Mouse (Mus musculus): ENCODE data around the gene Rgs14. TPM values are rescaled to one million over a fixed set of nuclear protein-coding genes. Genes with fewer than 3 reads are reported as not detected.

Gene Rgs14
- polyA plus RNA-seq, 1 experiment from 2014 or later: 1.4 TPM

DNA sequence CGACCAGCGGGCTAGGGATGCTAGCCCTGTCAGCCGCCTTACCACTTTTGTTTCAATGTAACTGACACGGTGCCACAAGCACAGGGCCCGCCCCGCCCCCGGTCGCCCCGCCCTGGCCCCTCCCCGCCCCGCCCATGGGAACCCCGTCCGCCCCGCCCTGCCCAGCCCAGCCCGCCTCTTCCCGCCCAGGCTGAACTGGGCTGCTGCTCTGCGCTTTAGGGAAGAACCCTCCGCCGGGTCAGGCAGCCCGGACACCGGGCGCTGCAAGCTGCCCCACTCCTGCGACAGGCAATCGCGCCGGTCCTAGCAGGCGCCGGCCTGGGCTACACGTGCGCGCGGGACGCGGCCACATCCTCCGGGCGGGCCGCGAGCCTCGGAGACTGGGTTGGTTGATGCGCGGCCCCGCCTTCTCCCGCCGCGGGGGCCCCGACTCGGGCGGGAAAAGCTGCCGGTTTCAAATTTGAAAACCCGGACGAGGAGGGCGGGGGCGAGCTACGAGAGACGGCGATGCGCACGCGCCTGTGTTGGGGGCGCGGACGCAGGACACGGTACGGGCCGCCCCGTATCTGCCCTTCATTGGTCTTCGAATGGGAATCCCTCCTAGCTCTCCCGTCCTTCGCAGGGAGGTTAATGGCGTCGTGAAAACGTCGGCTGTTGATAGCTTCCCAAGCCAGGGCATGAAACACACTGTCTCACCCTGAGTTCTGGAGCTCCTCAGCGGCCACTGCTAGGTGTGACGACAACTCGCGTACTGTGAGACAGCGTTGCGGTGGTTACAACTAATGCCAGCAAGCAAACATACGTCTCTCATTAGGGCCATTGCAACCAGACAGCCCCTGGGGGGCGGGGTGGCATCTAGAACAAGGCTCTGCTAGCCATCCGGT lies 39.6 kb upstream of the Rgs14 start, which contains the start of gene Mxd3:
Gene Mxd3 (minus strand): TSS at position 141 of the 884 bp plus-strand sequence.
- Histone ChIP-seq H3K9me3 (no peaks in the 10 kb centered on the region), H3K27ac (peak within 1 kb of the TSS; percentile 92), H3K36me3 (peaks cover 17% of the 10 kb centered on the region), H3K4me3 (peak within 1 kb of the TSS; percentile 86), H3K4me2 (peak within 1 kb of the TSS; percentile 93), H3K27me3 (no peaks in the 10 kb centered on the region), H3K9ac (peak within 1 kb of the TSS; percentile 62), H3K4me1 (peaks cover 41% of the 10 kb centered on the region)
- WGBS: under 1% methylated on average over 79 of the region's 82 CpGs
- peak; percentile 86 for ATAC-seq (ENCODE audit: insufficient number of reproducible peaks, low FRiP score, low TSS enrichment, low read depth)

DNA sequence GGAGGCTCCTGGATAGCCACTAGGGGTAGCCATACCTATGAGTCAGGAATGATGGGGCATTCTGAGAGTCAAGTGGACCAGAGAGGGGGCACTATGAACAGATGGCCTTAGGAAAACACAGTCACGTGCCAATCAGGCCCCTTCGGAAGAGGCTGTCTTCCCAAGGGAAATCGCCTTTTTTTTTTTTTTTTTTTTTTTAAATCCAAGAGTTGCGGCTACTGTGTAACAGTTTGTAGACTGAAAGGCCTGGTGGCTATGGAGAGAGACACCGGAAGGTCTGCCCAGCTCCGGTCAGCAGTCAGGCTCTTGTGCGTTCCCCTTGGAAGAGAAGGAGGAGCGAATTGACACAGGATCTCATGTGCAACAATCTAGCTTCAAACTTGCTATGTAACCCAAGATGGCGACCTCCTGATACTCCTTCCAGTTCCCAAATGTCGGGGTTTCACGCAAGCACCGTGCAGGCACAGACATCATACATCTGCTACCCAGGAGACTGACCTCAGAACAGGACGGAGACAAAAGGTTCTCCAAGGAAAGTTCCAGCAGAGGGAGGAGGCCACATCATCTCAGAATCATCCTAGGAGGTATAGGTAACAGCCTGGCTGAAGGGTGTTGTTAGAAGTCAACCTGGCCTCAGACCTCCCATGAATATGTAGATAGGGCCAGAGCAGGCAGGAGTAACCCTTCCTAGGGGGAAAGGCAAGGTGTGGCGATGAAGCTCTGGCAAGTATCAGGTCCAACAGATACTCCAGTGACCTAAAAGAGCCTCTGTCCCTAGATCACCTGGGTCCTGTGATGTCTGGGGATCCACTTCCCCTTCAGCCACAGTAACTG lies 38.7 kb upstream of the Rgs14 start:
- Histone ChIP-seq H3K9ac (0 out of 2 replicates have a peak overlapping the region, but pooled peaks have one; percentile 62), H3K4me1 (peaks cover 39% of the 10 kb centered on the region), H3K9me3 (no peaks in the 10 kb centered on the region), H3K27ac (peak overlapping the region; percentile 92), H3K4me2 (peak overlapping the region; percentile 93), H3K36me3 (peaks cover 9% of the 10 kb centered on the region), H3K4me3 (peak overlapping the region; percentile 86), H3K27me3 (no peaks in the 10 kb centered on the region)
- 43% methylated on average over 14 of the region's 14 CpGs for WGBS
- no peak for ATAC-seq (ENCODE audit: insufficient number of reproducible peaks, low FRiP score, low TSS enrichment, low read depth)

DNA sequence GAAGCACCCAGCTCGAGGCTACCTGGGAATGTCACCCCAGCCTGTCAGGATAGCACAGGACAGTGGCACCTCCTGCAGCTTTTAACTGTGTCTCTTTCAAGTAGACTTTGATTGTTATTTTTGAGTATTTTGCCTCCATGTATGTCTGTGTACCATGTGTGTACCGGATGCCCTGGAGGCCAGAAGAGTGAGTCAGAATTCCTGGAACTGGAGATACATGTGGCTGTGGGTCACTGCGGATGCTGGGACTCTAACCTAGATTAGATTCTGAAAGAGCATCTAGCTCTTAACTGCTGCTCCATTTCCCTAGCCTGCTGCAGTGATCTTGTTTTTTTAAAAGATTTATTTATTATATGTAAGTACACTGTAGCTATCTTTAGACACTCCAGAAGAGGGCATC lies 37.2 kb upstream of the Rgs14 start:
- H3K4me3 ChIP-seq: no peak overlapping the region
- no peak overlapping the region for H3K4me2 ChIP-seq
- ATAC-seq (ENCODE audit: insufficient number of reproducible peaks, low FRiP score, low TSS enrichment, low read depth): no peak
- H3K4me1 ChIP-seq: peaks cover 31% of the 10 kb centered on the region
- H3K9ac ChIP-seq: no peak overlapping the region
- no peaks in the 10 kb centered on the region for H3K9me3 ChIP-seq
- peaks cover 3% of the 10 kb centered on the region; the same call in 1 of the 2 replicates for H3K36me3 ChIP-seq
- no peak overlapping the region for H3K27ac ChIP-seq
- WGBS: 80% methylated on average over 3 of the region's 3 CpGs
- H3K27me3 ChIP-seq: no peaks in the 10 kb centered on the region

DNA sequence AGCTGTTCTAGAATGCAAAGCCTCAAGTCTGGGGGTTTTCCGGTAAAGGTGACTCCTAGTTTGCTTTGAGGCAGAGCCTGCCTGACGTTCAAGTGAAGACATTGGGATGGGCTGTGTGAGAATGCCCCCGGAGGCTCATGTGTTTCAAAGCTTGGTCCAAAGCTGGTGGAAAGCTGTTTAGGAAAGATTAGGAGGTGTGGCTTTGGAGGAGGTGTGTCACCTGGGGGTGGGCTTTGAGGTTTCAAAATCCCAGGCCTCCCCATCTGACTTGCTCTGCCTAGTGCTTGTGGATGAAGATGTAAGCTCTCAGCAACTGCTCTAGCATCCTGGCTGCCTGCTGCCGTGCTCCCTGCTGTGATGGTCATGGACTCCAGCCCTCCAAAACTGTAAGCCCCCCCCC lies 33.8 kb upstream of the Rgs14 start:
- no peak overlapping the region for H3K4me2 ChIP-seq
- no peak overlapping the region for H3K9ac ChIP-seq
- H3K9me3 ChIP-seq: no peaks in the 10 kb centered on the region
- WGBS: 81% methylated on average over 4 of the region's 4 CpGs
- 0 out of 2 replicates have a peak, but pooled peaks cover 5% of the 10 kb centered on the region for H3K4me1 ChIP-seq
- H3K27me3 ChIP-seq: no peaks in the 10 kb centered on the region
- H3K36me3 ChIP-seq: no peaks in the 10 kb centered on the region
- no peak for ATAC-seq (ENCODE audit: insufficient number of reproducible peaks, low FRiP score, low TSS enrichment, low read depth)
- H3K27ac ChIP-seq: no peak overlapping the region
- no peak overlapping the region for H3K4me3 ChIP-seq

DNA sequence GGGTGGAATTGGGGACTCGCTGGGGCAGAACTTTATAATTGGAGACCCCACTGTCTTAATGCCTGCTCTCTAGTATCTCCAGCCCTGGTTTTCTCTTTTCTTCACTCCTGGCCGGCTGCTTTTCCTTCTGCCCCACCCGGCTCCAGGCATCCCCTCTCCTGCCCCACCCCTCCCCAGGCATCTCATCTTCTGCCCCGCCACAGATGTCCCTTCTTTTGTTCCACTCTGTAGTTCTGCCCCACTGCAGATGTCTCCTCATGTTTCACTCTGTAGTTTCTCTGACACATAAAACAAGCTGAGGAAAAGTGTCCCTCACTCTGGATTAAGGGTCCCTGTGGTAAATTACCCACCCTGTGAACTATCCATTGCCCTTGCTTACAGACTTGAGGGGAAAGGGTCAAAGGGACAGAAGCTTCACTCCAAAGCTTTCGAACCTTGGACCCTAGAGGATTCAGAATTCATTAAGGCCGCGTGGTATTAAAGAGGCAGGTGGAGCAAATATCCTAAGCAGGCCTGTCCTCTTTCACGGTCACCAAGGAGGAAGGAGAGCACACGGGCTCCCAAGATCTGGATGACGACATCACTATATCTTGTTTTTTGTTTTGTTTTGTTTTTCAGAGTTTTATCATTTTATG lies 32.1 kb upstream of the Rgs14 start:
- no peak overlapping the region for H3K27ac ChIP-seq
- 66% methylated on average over 10 of the region's 10 CpGs for WGBS
- no peak overlapping the region for H3K4me2 ChIP-seq
- no peak overlapping the region for H3K4me3 ChIP-seq
- H3K36me3 ChIP-seq: no peaks in the 10 kb centered on the region
- H3K27me3 ChIP-seq: no peaks in the 10 kb centered on the region
- H3K9ac ChIP-seq: no peak overlapping the region
- H3K9me3 ChIP-seq: no peaks in the 10 kb centered on the region
- no peak for ATAC-seq (ENCODE audit: insufficient number of reproducible peaks, low FRiP score, low TSS enrichment, low read depth)
- H3K4me1 ChIP-seq: 0 out of 2 replicates have a peak, but pooled peaks cover 2% of the 10 kb centered on the region

DNA sequence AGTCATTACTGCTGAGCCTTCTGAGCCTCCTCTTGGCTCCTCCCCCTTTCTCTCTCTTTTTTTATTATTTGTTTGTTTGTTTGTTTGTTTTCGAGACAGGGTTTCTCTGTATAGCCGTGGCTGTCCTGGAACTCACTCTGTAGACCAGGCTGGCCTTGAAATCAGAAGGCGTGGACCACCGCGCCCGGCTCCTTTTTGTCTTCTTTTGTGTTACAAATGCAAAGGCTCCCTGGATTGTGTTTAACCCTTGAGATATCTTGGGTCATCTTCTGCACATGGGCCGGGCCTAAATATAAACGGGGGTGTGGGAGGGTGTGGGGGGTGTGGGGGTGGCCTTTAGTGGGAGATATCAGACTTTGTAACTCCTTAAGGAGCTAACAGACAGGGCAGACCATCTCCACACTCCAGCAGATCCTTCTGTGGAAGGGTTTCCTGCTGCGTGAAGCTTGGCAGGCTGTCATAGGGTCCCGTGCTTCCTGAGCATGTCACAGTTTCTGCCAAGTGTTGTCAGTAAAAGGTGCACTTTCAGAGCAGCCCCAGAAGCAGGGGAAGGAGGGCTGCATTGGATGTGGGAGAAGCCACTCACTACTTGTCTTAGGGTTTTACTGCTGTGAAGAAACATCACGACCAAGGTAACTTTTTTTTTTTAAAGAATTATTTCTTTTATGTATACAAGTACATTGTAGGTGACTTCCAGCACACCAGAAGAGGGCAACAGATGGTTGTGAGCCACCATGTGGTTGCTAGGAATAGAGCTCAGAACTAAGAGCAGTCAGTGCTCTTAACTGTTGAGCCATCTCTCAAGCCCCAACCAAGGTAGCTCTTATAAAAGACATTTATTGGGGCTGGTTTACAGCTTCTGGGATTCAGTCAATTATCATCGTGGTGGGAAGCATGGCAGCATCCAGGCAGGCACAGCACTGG lies 31.1 kb upstream of the Rgs14 start:
- 67% methylated on average over 12 of the region's 12 CpGs for WGBS
- Histone ChIP-seq H3K27me3 (no peaks in the 10 kb centered on the region), H3K4me3 (no peak overlapping the region), H3K4me1 (0 out of 2 replicates have a peak, but pooled peaks cover 2% of the 10 kb centered on the region), H3K9ac (no peak overlapping the region), H3K36me3 (no peaks in the 10 kb centered on the region), H3K4me2 (no peak overlapping the region), H3K27ac (no peak overlapping the region), H3K9me3 (no peaks in the 10 kb centered on the region)
- no peak for ATAC-seq (ENCODE audit: insufficient number of reproducible peaks, low FRiP score, low TSS enrichment, low read depth)

DNA sequence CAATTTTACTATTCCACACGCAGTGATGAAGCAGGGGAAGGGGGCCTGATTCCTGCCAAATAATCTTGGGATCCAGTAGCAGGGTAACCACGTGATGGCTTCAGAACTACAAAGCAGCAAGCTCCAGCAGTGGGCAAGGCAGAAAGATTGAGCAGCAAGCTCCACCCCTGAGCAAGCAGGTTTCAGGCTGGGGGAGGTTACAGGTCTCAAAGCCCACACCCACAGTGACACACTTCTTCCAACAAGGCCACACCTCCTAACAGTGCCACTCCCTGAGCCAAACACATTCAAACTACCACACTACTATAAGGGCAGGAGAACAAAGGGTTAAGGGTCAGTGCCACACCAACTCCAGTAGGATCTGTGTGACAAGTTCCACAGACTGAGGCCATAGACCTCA lies 30.3 kb upstream of the Rgs14 start:
- H3K27me3 ChIP-seq: no peaks in the 10 kb centered on the region
- no peak overlapping the region for H3K27ac ChIP-seq
- H3K4me3 ChIP-seq: no peak overlapping the region
- no peak for ATAC-seq (ENCODE audit: insufficient number of reproducible peaks, low FRiP score, low TSS enrichment, low read depth)
- no peaks in the 10 kb centered on the region for H3K9me3 ChIP-seq
- no peak overlapping the region for H3K9ac ChIP-seq
- H3K4me1 ChIP-seq: 0 out of 2 replicates have a peak, but pooled peaks cover 2% of the 10 kb centered on the region
- no peak overlapping the region for H3K4me2 ChIP-seq
- H3K36me3 ChIP-seq: peaks cover 6% of the 10 kb centered on the region
- WGBS: 19% methylated on average over 2 of the region's 2 CpGs

DNA sequence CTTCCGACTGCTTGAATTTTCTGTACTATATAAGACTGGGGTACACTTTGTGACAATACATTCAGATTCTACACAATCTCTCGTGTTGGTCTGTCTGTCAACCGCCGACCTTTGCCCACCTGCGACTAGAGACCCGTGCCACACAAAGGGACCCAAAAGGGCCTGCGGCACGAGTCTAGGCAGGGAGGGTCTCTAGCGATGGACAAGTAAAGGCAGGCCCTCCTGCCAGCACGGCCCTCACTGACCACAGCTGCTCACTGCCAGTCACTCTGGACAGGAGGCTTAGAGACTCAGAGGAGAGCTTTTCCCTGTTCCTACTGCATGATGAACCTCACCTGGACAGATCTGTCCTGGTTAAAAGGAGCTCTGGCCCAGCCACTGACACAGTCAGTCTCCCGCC lies 27.1 kb upstream of the Rgs14 start:
- H3K27me3 ChIP-seq: no peaks in the 10 kb centered on the region
- 0 out of 2 replicates have a peak, but pooled peaks cover 2% of the 10 kb centered on the region for H3K4me1 ChIP-seq
- H3K27ac ChIP-seq: no peak overlapping the region
- 31% methylated on average over 11 of the region's 11 CpGs for WGBS
- H3K36me3 ChIP-seq: peaks cover 39% of the 10 kb centered on the region
- no peak overlapping the region for H3K4me2 ChIP-seq
- no peak overlapping the region for H3K9ac ChIP-seq
- H3K4me3 ChIP-seq: no peak overlapping the region
- H3K9me3 ChIP-seq: no peaks in the 10 kb centered on the region
- ATAC-seq (ENCODE audit: insufficient number of reproducible peaks, low FRiP score, low TSS enrichment, low read depth): no peak

DNA sequence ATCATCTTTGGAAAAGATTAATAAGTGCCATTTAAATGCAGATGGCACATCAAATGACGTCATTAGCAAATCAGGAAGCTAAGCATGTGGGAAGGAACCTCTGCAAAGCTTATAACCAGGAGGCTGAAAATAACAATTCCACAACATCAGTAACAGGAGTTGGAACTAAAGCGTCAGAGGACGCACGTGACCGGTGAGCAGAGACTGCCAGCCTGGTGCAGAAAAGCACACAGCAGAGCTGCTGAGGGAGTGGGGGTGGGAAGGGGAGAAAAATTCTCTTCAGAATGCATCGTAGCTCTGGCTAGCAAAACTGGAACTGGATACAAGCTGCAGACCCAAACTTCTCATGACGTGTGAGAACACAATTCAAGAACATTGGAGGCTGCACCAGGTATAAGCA lies 25.2 kb upstream of the Rgs14 start:
- no peaks in the 10 kb centered on the region for H3K4me1 ChIP-seq
- 86% methylated on average over 7 of the region's 7 CpGs for WGBS
- H3K9me3 ChIP-seq: no peaks in the 10 kb centered on the region
- H3K36me3 ChIP-seq: peaks cover 55% of the 10 kb centered on the region
- no peak for ATAC-seq (ENCODE audit: insufficient number of reproducible peaks, low FRiP score, low TSS enrichment, low read depth)
- no peak overlapping the region for H3K9ac ChIP-seq
- H3K27me3 ChIP-seq: no peaks in the 10 kb centered on the region
- H3K27ac ChIP-seq: no peak overlapping the region
- no peak overlapping the region for H3K4me2 ChIP-seq
- H3K4me3 ChIP-seq: no peak overlapping the region

DNA sequence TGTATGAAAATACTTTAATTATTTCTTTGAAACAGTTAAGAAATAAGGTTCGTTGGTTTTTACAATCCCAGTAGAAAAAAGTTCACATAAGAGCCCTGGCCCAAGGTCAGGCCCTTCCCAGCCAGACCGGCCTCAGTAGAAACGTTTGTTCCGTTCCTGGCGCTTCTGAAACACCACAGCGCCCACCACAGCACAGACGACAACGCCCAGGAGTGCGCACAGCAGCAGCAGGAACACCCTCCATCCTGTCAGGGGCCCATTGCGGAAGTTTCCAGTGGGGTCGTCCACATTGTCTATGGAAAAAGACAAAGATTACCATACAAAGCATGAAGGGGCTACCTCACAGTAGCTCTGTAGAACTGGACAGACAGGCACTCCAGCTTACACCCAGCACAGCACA lies 22.8 kb upstream of the Rgs14 start:
- H3K9me3 ChIP-seq: no peaks in the 10 kb centered on the region
- no peak overlapping the region for H3K9ac ChIP-seq
- 86% methylated on average over 11 of the region's 11 CpGs for WGBS
- no peak overlapping the region for H3K27ac ChIP-seq
- peaks cover 76% of the 10 kb centered on the region for H3K36me3 ChIP-seq
- no peaks in the 10 kb centered on the region for H3K27me3 ChIP-seq
- no peaks in the 10 kb centered on the region for H3K4me1 ChIP-seq
- ATAC-seq (ENCODE audit: insufficient number of reproducible peaks, low FRiP score, low TSS enrichment, low read depth): no peak
- H3K4me3 ChIP-seq: no peak overlapping the region
- no peak overlapping the region for H3K4me2 ChIP-seq

DNA sequence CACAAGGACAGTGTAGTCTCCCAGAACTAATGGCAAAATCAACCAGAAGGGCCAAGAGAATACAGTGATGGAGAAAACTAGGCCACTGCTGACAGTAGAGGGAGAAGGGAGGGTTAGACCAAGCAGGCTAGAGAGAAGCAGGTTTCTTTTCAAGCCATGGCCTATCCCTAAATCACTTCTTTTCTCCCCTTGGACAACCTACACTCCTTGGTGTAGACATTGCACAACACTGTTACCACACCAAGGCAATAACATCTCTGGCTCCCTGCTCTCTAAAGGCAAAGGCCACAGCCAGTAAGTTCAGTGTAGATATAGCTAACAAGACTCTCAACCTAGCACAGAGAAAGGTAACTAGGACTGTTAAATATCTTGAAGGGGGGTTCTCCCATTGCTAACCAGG lies 8.4 kb upstream of the Rgs14 start:
- Histone ChIP-seq H3K9ac (no peak overlapping the region), H3K27ac (no peak overlapping the region), H3K27me3 (no peaks in the 10 kb centered on the region; the same call in 1 of the 2 replicates), H3K4me3 (peak overlapping the region; percentile 90), H3K36me3 (peaks cover 39% of the 10 kb centered on the region), H3K4me2 (peak overlapping the region; percentile 67), H3K4me1 (peaks cover 20% of the 10 kb centered on the region), H3K9me3 (no peaks in the 10 kb centered on the region)
- ATAC-seq (ENCODE audit: insufficient number of reproducible peaks, low FRiP score, low TSS enrichment, low read depth): no peak

Data from limb, embryonic 15.5 days (tissue).